Mouse (Mus musculus) liver, adult (tissue): ENCODE data around the gene Fam162b.

Experiments
- GATA4 ChIP-seq: IDR thresholded peaks from 2 replicates; pipeline ENCODE4 v1.6.1; 2014; ENCODE audit warnings: mild to moderate bottlenecking, low read length; ENCODE audit not compliant: insufficient replicate concordance

The Fam162b gene

GRCm38 (mm10) chr10:51590139-51590574 is at the start of gene Fam162b:
Gene Fam162b (minus strand): TSS chr10:51590517.
- TF ChIP-seq GATA4, result no peak

GRCm38 (mm10) chr10:51631411-51632136 is 41.3 kb upstream of the Fam162b start, which contains the start of gene Gprc6a:
Gene Gprc6a (minus strand): TSS chr10:51631461.
- TF ChIP-seq GATA4, result no peak

DNA sequence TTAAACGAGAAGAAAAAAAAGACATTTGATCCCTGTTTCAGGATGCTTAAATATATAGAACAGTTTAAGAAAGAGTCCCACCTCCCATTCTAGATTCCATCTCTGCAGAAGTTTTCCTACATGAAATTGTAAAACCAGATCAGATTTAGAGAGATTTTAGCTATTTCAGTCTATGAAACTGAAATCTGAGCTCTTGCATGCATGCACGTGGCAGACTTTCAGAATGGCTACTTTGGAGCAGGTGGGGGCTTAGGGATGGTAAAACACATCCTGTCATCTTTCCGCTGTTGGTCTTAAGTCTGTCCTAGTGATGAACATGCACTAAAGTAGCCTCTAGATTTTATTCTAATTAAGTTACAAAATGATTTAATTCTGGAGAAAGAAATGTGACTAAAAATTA is 30.9 kb upstream of the Fam162b start:
- TF ChIP-seq GATA4, result no peak

- TF ChIP-seq GATA4, result no peak
Observed at GRCm38 (mm10) chr10:51620126-51620525, 29.8 kb upstream of the Fam162b start.

- no peak for TF ChIP-seq GATA4
Observed at GRCm38 (mm10) chr10:51618538-51618937, 28.2 kb upstream of the Fam162b start.

- TF ChIP-seq GATA4, result no peak
Observed at GRCm38 (mm10) chr10:51614826-51615590, 24.7 kb upstream of the Fam162b start.

- TF ChIP-seq GATA4, result no peak
Observed at GRCm38 (mm10) chr10:51613421-51613820, 23.1 kb upstream of the Fam162b start.

DNA sequence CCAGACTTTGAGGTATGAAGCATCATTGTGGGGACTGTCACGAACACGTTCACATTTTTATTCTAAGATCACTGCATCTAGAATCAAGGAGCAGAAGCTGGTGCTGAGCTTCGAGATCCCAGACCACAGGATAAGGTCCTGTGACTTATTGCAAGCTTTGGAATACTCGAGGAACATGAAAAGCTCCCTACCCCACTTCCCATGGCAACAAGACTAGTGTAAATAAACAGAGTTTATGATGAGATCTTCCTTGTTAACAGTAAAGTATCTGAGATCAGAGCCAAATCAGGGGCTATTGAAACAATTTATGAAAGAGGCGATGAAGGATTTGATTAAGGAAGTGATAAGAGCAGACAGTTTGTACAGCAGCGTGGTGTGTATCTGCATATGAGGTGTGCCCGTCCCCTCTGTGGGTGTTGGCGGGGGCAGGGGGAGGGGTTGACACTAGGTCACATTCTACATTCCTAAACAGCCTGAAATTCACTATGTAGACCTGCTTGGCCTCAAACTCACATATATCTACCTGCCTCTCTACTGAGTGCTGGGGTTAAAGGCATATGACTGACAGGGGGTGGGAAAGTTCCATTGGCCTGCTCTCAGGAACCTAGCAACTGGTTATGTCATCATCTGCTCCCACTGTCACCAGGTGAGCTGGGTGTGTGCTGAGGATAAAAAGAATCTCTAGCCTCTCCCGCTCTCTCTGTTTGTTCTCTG is 21.8 kb upstream of the Fam162b start:
- no peak for TF ChIP-seq GATA4

- no peak for TF ChIP-seq GATA4
Observed at GRCm38 (mm10) chr10:51609741-51610425, 19.6 kb upstream of the Fam162b start.

DNA sequence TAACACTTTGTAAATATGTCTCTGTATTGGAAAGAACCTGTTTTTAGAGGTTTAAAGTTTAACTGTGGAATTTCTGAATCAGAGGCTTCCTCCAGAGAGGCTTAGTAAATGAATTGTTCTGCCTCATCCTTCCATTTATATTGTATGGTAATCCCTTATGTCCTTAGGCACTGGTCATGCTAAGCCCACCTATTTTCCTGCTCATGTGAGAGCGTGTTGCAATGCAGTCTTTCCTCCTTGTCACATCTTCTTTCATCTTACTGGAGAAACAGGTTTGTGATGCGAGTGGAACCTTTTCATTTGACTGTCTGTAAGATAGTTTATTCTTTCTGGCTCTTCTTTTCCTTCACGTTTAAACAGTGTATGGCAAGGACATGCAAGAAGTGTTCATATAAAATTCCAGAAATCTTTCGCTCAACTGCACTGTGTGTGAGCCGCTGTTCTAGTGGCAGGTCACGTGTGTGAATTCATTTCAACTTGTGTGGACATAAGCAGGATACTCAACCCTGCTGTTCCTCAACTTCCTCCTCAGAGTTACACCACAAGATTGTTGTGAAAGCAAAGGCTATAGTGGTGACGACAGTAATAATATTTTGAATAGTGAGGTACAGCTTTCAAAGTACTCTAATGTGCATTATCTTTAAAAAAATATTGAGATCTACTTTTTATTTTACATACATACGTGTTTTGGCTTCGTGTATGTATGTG is 6.8 kb upstream of the Fam162b start:
- no peak for TF ChIP-seq GATA4

DNA sequence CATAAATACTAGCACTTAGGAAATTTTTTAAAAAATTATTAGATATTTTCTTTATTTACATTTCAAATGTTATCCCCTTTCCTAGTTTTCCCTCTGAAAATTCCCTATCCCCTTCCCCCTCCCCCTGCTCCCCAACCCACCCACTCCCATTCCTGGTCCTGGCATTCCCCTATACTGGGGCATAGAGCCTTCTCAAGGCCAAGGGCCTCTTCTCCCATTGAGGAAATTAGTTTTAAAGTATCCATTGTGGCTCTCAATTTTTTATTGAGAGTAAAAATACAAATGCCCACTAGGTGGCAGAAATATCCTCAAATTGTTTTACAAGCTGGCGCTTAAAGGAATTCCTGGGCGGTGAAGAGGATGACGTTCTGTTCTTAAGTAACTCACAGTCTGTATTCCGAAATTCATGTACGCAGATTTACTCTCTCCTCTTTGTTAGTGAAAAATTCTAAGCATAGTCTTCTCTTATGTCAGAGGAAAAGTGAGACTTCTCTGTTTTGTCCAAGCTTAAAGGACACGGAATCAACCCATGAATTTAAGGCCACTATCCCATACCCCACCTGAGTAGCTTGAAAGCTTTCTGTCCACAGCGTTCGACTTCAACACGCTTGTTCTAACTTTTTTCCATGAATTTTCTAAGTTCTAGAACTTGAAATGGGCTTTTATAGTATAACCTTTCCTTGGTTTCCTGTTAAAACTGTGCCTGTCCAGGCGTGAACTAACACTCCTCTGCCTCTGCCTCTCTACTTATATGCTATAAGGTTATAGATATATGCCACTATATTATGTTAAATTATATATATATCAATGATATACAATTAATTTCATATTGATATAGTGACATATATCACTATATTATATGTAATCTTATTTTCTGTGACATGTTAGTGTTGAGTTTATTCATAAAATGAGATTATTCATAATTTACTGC is 4.9 kb upstream of the Fam162b start:
- TF ChIP-seq GATA4, result no peak

GRCm38 (mm10) chr10:51591574-51591973 is 1.3 kb upstream of the Fam162b start:
- TF ChIP-seq GATA4, result no peak

DNA sequence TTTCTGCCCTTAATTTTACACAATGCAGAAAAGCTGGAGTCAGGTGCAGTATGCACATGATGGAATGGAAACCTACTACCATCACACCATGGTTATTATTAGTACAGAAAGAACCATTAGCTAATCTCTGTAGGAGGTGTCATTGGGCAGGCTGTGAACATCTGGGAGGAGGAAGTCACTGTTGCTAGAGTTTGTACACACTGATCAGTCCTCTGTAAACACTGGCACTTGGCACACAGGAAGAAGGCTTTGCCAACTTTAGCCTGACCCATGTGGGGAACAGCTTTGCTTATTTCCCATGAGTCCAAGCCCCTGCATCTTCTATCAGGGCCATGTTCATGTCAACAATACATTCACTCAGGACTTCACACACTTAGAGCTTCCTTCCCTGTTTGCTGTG is 5.4 kb downstream of the Fam162b start:
- TF ChIP-seq GATA4, result no peak

GRCm38 (mm10) chr10:51584378-51584777 is 5.9 kb downstream of the Fam162b start:
- TF ChIP-seq GATA4, result no peak
